Mouse (Mus musculus) thymus, adult 2 months (tissue): ENCODE data around the gene Scn10a. TPM values are rescaled to one million over a fixed set of nuclear protein-coding genes. Genes with fewer than 3 reads are reported as not detected.

Source experiments
- DNase-seq: peaks from one replicate; pipeline ENCODE4 v3.0.0; 2021
- H3K27ac ChIP-seq: fragments of 200-500 bp; 2 replicates; pipeline ENCODE4 v1.5.1; 2012; ENCODE audit warnings: low read length, control low read depth; ENCODE audit not compliant: control insufficient read depth, insufficient read depth
- H3K27me3 ChIP-seq: fragments of 200-500 bp; 2 replicates; pipeline ENCODE4 v1.6.1; 2012; ENCODE audit warnings: mild to moderate bottlenecking, low read length, moderate library complexity, mixed read lengths; ENCODE audit not compliant: control insufficient read depth, insufficient read depth
- H3K36me3 ChIP-seq: fragments of 200-500 bp; 2 replicates; pipeline ENCODE4 v1.6.1; 2012; ENCODE audit warnings: mild to moderate bottlenecking, low read length, moderate library complexity; ENCODE audit not compliant: control insufficient read depth, insufficient read depth
- H3K4me1 ChIP-seq: fragments of 200-500 bp; replicated peaks from 2 replicates; pipeline ENCODE4 v1.6.1; 2012; ENCODE audit warnings: low read length; ENCODE audit not compliant: control insufficient read depth, insufficient read depth
- H3K4me3 ChIP-seq: fragments of 200-500 bp; 2 replicates; pipeline ENCODE4 v1.5.1; 2012; ENCODE audit warnings: mild to moderate bottlenecking, low read length, control low read depth, moderate library complexity; ENCODE audit not compliant: control insufficient read depth, insufficient read depth
- CTCF ChIP-seq: fragments of 200-500 bp; IDR thresholded peaks from 2 replicates; pipeline ENCODE4 v1.5.1; 2012; ENCODE audit warnings: mild to moderate bottlenecking, control low read depth, low read length, moderate library complexity, borderline replicate concordance; ENCODE audit not compliant: control insufficient read depth, poor library complexity, insufficient read depth; ENCODE audit errors: extremely low read depth
- POLR2A ChIP-seq: fragments of 200-500 bp; IDR thresholded peaks from 2 replicates; pipeline ENCODE4 v1.6.1; 2012; ENCODE audit warnings: mild to moderate bottlenecking, low read length, control low read depth, moderate library complexity; ENCODE audit not compliant: control insufficient read depth, poor library complexity, insufficient read depth; ENCODE audit errors: extremely low read depth
- WGBS: fragments of 180-500 bp; shearing (Covaris S2); methylation state at CpG from one replicate; pipeline ENCODE4 v1.1.7; 2018; 5-methylcytosine and 5-hydroxymethylcytosine counted together
- polyA plus RNA-seq: library from polyadenylated mRNA; depleted of rRNA; stranded (reverse); fragments of >200 nt; gene quantifications from 2 replicates; pipeline ENCODE4 v1.2.3, GENCODE M21; 2012

The Scn10a gene
- polyA plus RNA-seq, 1 experiment = 0.20 TPM

- Histone ChIP-seq H3K27ac (no peak overlapping the region), H3K36me3 (no peaks in the 10 kb centered on the region), H3K4me3 (no peak overlapping the region), H3K4me1 (no peaks in the 10 kb centered on the region), H3K27me3 (no peaks in the 10 kb centered on the region)
- WGBS = 94% methylated on average over 7 of the region's 7 CpGs
- no peak for DNase-seq
- TF ChIP-seq CTCF (no peak), POLR2A (no peak)
Observed at GRCm38 (mm10) chr9:119610563-119611166, 108.5 kb downstream of the Scn10a start.

- WGBS = 95% methylated on average over 5 of the region's 5 CpGs
Observed at GRCm38 (mm10) chr9:119606906-119607305, 112.2 kb downstream of the Scn10a start.

GRCm38 (mm10) chr9:119604607-119605006 is 114.5 kb downstream of the Scn10a start:
- H3K4me1 ChIP-seq = no peaks in the 10 kb centered on the region
- no peaks in the 10 kb centered on the region for H3K27me3 ChIP-seq
- no peak overlapping the region for H3K4me3 ChIP-seq
- no peaks in the 10 kb centered on the region for H3K36me3 ChIP-seq
- DNase-seq = no peak
- no peak overlapping the region for H3K27ac ChIP-seq
- 87% methylated on average over 8 of the region's 8 CpGs for WGBS
- TF ChIP-seq CTCF (no peak), POLR2A (no peak)

More at GRCm38 (mm10) chr9:119606906-119607305, 112.2 kb downstream of the Scn10a start:
- no peak for DNase-seq
- Histone ChIP-seq H3K4me3 (no peak overlapping the region), H3K36me3 (no peaks in the 10 kb centered on the region), H3K4me1 (no peaks in the 10 kb centered on the region), H3K27me3 (no peaks in the 10 kb centered on the region), H3K27ac (no peak overlapping the region)
- no peak for TF ChIP-seq POLR2A
- no peak for TF ChIP-seq CTCF

GRCm38 (mm10) chr9:119598501-119598900 is 120.6 kb downstream of the Scn10a start:
- H3K4me3 ChIP-seq = no peak overlapping the region
- no peak overlapping the region for H3K27ac ChIP-seq
- no peaks in the 10 kb centered on the region for H3K36me3 ChIP-seq
- WGBS = 91% methylated on average over 10 of the region's 10 CpGs
- no peaks in the 10 kb centered on the region for H3K27me3 ChIP-seq
- H3K4me1 ChIP-seq = no peaks in the 10 kb centered on the region
- no peak for DNase-seq
- TF ChIP-seq CTCF (no peak), POLR2A (no peak)

- no peak for DNase-seq
- no peaks in the 10 kb centered on the region for H3K36me3 ChIP-seq
- H3K27ac ChIP-seq = no peak overlapping the region
- H3K4me1 ChIP-seq = no peaks in the 10 kb centered on the region
- no peaks in the 10 kb centered on the region for H3K27me3 ChIP-seq
- no peak overlapping the region for H3K4me3 ChIP-seq
- no peak for TF ChIP-seq POLR2A
- TF ChIP-seq CTCF = no peak
- 78% methylated on average over 8 of the region's 8 CpGs for WGBS
Observed at GRCm38 (mm10) chr9:119597332-119597731, 121.8 kb downstream of the Scn10a start.

- Histone ChIP-seq H3K4me1 (no peaks in the 10 kb centered on the region), H3K4me3 (no peak overlapping the region), H3K36me3 (no peaks in the 10 kb centered on the region), H3K27me3 (no peaks in the 10 kb centered on the region; the same call in 1 of the 2 replicates), H3K27ac (no peak overlapping the region)
- 92% methylated on average over 8 of the region's 8 CpGs for WGBS
- TF ChIP-seq POLR2A = no peak
- TF ChIP-seq CTCF = no peak
- no peak for DNase-seq
Observed at GRCm38 (mm10) chr9:119589592-119589991, 129.5 kb downstream of the Scn10a start.
